Mouse (Mus musculus): ENCODE results near the gene Nr0b2.
"Not testable (repeated sequence)": the region's sequence is repeated elsewhere in the genome, so short reads cannot be mapped to it uniquely, and the experiment has no call there.

The Nr0b2 gene

DNA sequence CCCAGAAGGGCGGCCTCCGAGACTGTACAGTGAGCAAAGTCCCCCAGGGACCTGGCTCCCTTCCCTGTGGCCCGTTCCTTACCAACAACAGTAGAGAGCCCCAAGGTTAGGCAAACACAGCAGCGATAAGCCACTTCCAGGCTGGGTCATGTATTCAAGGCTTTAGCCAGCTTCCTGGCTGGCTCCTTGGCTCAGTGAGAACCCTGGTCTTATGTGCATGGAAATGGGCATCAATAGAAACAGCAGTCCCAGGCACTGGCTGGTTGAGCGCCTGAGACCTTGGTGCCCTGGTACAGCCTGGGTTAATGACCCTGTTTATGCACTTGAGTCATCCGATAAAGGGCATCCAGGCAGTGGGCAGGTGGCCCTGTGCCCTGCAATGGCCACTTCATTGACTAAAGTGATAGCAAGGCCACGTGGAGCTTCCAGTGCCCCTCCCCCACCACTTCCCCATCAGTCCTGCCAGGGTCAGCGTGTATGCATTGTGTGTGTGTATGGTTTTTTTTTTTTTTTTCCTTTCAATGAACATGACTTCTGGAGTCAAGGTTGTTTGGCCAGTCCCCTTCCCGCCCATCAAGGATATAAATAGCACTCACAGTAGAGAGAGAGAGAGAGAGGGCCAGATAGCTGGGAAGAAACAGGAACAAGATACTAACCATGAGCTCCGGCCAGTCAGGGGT, at the start of gene Nr0b2:
Nr0b2 (plus strand) TSS at position 609 of the 680 bp plus-strand sequence.
- DNase-seq (ENCODE audit: inconsistent ontology term), result no peak

DNA sequence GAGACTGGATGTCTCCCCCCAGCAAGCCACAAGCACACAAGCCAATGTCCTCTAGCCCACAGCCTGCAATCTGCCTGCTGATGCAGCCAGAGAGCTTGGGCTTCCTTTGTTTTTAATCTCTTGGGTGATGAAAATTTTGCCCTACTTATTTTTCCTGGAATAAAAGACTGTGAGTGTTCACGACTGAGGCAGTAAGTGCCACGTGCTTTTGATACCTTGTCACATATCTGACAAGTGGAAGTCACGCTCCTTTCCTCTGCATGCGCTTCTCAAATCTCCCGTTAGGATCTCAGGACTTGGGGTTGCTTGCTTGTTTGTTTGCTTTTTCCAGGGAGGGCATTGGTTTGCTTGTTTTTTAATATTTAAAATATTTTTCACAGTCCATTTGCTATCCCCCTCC, 48.9 kb upstream of the Nr0b2 start:
- no peak for DNase-seq (ENCODE audit: inconsistent ontology term)

DNA sequence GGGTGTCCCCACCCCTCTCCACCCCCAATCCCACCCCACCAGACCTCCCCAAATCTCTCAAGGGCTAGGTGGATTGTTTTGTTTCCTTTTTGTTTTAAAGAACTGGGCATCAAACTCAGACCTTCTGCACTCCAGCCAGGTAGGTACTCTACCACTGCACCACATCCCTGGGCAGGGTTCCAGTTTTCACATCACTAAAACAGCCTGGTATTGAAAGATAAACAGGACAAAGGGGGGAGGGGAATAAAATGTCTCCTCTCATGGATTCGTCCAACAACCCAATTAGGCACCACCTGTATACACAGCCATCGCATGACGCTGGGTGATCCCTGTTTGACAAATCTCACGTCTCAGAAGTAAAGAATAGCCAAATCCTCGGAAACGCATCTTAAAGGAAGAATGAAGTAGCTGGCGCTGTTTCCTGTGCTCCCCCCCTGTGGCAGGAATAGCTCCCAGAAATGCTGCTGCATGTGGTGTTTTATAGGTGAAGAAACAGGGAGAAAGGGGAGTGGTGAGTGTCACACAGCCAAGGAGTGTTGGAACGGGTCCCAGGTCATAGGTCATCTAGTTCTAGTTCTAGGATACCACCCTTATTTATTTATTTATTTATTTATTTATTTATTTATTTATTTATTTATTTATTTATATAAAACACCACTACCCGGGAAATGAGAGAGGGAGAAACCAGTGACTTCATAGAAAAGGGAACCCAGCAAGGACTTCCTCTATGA, 48.3 kb upstream of the Nr0b2 start:
- no peak for DNase-seq (ENCODE audit: inconsistent ontology term)

DNA sequence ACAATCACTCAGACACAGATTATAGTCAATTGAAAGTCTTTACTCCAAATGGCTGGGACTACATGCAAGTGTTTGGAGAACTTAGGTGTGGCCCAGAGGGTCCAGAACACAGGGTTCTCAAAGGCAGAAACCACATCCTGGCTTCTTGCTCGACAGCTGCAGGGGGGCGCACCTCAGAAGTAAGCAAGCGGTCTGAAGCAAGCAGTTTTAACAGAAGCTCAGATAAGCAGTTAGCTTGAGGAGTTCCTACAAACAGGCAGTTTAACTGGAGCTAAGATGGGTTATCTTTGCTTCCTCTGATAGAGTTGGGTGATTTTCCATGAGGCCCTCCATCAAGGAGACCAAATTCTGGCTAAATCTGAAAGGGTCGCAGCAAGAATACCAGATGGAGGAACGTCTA, 46.6 kb upstream of the Nr0b2 start:
- no peak for DNase-seq (ENCODE audit: inconsistent ontology term)

DNA sequence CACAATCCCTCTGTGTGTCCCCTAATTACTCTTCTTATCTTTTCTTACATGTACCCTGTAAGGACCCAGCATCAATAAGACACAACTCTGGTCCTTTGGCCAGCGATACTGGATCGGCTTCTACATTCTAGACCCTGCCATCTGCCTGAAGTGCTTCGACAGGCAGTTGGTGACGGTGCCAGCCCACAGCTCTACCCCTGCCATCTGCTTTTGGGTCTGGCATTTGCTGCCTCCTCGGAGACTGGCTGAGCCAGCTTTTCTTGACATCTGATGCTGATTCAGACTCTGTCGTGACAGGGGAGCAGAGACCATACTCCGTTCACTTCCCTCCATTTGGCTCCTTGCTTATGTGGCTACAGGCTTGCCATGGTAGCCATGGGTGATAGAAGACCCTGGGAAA, 44.2 kb upstream of the Nr0b2 start:
- DNase-seq (ENCODE audit: inconsistent ontology term), result no peak

DNA sequence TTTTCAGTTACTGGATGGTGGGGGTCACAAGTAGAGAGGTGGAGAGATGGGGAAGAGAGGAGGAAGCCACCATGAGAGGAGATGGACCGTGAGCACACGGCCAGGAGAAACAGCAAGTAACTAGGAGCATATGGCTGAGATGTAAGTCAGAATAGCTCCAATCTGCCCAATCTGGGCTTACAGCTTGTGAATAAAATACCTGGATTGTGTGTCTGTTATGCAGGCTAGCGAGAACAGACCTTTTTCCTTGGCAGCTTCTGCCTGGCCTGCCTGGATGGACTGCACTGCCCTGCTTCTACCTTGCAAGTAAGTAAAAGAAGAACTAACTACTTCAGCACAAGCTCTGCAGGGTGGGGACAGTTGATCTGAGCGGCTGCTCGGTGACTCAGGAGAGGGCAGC, 42.1 kb upstream of the Nr0b2 start:
- no peak for DNase-seq (ENCODE audit: inconsistent ontology term)

DNA sequence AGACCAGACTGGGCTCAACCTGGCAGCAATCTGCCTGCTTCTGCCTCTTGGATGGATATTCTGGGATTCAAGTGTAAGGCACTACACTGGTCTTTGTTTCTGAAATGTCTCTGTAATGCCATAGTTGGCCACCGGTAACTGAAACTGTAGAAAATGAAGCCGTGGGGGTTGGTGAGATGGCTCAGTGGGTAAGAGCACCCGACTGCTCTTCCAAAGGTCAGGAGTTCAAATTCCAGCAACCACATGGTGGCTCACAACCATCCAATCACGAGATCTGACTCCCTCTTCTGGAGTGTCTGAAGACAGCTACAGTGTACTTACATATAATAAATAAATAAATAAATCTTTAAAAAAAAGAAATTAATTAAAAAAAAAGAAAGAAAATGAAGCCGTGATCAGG, 40.7 kb upstream of the Nr0b2 start:
- not testable (repeated sequence) for DNase-seq (ENCODE audit: inconsistent ontology term)

DNA sequence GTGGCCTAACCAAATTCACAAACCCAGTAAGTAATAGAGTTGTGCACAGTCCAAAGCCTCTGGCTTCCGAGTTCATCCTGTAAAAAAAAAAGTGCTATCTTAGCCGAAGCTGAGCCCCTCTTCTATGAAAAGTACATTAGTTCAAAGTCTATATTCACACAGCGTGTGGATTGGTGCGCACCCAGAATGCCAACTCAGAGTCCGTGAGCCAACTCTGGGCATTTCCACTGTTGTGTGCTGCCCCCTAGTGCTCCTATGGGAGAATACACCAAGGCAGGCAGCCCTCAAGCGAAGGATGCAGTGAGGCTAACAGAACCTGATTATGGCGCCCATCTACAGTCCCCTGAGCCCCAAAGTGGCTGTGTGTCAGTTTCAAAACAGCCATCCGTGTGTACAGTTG, 40.2 kb upstream of the Nr0b2 start:
- DNase-seq (ENCODE audit: inconsistent ontology term), result peak; percentile 49

DNA sequence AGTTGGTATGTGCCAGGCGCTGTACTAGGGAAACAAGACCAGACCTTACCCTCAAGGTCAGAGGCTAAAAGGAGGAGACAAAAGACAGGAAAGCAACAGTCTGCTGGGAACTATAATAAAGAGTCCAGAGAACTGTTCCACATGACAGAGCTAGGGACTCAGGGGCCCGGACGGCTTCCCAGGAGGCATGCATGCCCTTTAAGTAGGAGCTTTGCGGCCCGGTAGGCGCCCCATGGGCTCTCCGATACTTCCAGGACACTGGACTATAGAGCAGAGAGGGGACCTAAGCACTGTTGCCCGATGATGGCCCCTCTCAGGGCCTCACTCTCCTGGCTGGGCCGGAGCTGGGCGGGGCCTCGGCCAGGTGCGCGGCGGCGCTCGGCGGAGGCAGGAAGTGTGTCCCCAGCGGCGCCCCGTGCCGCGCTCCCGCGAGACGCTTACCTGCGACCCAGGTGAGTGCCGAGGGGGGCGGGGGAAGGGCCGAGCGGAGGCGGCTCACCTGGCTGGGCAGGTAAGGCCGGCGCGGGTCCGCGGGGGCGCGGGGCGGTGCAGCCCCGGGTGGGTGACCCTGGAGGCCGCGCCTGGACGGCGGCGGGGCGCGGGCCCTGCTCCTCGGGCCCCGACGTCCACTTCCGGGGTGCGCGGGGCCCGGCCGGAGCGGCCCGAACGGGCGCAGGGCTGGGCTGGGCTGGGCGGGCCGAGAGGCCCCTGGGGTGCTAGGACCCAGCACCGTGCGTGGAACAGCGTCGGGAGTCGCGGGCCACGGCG, 34.4 kb upstream of the Nr0b2 start, which contains the start of gene Kdf1:
Kdf1 (plus strand) TSS at position 363 of the 768 bp plus-strand sequence.
- DNase-seq (ENCODE audit: inconsistent ontology term), result no peak

DNA sequence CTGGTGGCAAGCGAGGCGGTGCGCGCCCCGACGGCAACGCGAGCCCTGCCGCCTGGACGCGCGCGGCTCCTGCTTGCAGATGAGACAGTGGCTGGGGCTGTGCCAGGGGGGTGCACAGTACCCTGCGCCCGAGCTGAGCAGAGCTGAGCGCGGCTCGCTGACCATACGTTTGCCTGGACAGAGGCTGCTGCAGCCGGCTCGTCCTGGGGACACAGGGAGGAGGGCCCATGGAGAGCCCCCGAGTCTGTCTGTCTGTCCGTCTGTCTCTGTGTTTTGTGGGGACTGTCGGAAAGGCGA, 33.9 kb upstream of the Nr0b2 start:
- no peak for DNase-seq (ENCODE audit: inconsistent ontology term)

DNA sequence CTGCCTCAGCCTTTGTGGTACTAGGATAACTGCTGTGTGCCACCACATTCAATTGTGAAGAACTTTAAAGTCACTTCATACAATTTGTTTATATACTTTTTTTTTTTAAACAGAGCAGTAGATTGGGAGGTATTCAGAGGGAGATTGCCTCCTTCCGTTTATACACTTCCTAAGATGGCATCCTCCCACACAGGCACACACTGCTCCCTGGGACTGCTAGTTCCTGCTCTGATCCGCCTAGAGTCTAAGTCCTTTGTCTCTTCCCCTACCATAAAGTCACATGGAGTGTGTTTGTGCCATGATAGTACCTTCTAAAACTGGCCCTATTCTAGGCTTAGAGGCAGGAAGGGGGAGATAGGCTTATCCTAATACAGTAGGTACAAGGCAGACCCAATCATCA, 31.7 kb upstream of the Nr0b2 start:
- no peak for DNase-seq (ENCODE audit: inconsistent ontology term)

DNA sequence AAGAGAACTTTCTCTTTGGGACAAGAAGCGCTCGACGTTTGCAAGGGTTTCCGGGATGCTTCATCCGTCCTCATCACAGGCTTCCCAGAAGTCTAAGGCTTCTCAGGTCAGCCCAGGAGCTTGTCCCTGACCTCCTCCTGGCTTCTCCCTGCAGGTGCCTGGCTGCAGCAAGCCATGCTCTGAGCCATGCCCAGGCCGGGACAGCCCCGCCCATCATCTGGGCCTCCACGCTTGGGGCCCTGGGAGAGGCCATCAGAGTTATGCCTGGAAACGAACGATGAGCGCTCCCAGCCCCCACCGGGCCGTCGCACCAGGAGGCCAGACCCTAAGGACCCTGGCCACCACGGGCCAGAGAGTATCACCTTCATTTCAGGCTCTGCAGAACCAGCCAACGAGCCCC, 25.4 kb upstream of the Nr0b2 start:
- DNase-seq (ENCODE audit: inconsistent ontology term), result no peak

DNA sequence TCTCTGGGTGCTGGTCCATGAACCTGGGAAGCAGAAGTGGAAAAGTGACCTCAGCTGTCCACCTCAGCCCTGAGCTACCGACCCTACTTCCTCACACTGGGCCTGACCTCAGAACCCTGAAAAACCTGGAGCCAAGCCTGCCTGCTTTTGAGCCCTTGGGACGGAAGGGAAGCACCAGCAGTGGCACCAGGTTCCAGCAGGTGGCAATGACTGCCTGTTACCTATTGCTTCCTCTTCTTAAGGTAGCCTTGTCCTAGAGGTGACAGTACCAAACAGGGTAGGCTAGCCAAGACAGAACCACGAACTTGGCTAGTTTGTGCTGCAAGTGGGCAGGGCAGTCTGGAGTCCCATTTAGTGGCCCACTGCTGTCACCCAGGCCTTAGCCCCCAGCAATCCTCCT, 20.4 kb upstream of the Nr0b2 start:
- DNase-seq (ENCODE audit: inconsistent ontology term), result no peak

DNA sequence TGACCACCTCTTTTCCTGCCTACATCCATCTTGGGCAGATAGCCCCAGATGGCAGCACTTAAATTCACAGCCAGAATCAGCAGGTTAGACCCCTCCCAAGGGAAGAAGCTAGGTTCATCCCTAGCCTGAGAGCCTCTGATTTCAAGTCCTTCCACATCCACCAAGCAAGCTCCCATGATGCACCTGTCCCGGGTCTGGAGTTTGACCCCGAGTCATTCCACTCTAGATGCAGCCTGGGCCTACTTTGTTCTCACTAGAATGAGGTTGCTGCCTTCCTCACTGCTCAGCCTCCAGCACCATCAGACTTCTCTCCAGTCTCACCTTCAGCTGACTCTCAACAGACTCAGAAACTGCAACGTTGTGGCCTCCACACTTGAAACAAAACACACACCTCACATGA, 17.1 kb upstream of the Nr0b2 start:
- no peak for DNase-seq (ENCODE audit: inconsistent ontology term)

DNA sequence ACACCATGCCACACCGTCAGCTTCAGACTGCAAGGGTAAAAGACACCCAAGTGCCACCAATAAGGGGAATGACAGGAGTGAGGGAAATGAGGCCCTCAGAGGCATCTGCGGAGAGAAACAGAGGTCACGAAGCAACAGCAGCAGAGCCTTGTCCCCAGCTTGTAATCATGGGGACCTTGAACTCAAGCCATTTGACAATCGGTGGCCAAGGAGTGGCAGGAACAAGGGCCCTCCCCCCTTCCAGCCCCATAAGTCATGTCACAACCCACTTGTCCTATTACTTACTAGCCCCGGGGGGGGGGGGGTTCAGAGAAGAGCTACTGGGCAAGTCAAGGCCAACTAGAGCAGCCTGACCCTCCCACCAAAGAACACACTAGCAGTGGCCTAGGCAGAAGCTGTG, 16.5 kb upstream of the Nr0b2 start:
- no peak for DNase-seq (ENCODE audit: inconsistent ontology term)

DNA sequence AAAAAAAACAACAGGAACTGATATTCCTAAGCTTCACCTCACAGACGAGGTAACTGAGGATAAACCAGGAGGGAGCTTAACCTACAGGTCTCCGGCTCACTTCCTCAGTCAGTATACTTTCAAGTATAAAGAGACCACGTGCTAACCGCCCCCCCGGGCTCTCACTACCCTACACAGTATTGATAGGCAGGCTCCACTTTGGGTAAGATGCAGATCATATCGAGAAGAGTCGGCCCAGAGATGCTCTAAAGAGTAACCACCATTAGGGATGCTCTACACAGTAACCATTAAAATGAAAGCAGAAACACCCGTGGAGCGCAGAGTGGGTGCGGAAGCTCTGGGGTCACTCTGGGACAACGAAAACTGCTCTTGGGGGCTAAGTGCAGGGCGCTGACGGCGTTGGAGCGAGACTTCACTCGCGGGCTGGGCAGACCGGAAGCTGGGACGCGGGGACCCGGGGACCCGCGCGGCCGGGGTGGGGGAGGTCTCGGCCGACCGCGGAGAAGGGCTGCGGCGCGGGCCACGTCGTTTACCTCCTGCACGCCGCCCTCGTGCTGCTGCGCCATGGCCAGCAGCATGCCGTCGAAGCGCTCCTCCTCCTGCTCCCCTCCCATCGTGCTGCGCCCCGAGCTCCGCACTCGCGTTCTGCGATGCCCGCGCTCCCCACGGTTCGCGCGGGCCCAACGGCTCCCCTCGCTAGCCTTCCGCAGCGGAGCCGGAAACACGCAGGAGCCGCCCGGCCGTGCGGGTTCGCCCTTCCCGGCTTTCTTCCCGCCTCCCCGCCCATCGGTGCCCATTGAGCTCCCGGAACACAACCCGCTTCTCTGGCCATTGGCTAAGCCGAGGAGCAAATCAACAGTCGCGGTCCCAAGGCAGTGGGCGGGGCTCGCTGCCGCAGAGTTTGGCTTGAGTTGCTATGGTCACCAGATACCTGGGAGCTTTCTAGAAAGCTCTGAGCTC, 7.6 kb upstream of the Nr0b2 start, which contains the start of gene Nudc:
Nudc (minus strand) TSS at position 725 of the 960 bp plus-strand sequence.
- DNase-seq (ENCODE audit: inconsistent ontology term), result peak; percentile 99

DNA sequence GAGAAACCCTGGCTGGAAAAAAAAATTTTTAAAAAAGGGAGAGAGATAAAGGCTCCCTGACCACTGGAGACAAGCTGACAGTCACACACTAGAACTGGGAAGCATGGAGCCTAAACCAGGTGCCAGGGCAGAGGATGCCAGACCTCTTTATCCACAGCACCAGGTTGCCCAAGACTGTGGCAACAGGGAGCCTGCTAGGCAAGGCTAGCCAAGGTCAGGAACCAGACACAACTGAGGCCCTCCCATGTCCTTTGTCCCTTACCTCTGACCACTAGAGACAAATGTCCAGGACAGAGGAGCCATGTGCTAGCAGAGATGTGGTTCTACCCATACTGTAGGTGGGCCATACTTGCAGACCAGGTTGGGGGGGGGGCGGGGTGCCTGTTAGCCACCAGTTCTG, 1.1 kb upstream of the Nr0b2 start:
- no peak for DNase-seq (ENCODE audit: inconsistent ontology term)

DNA sequence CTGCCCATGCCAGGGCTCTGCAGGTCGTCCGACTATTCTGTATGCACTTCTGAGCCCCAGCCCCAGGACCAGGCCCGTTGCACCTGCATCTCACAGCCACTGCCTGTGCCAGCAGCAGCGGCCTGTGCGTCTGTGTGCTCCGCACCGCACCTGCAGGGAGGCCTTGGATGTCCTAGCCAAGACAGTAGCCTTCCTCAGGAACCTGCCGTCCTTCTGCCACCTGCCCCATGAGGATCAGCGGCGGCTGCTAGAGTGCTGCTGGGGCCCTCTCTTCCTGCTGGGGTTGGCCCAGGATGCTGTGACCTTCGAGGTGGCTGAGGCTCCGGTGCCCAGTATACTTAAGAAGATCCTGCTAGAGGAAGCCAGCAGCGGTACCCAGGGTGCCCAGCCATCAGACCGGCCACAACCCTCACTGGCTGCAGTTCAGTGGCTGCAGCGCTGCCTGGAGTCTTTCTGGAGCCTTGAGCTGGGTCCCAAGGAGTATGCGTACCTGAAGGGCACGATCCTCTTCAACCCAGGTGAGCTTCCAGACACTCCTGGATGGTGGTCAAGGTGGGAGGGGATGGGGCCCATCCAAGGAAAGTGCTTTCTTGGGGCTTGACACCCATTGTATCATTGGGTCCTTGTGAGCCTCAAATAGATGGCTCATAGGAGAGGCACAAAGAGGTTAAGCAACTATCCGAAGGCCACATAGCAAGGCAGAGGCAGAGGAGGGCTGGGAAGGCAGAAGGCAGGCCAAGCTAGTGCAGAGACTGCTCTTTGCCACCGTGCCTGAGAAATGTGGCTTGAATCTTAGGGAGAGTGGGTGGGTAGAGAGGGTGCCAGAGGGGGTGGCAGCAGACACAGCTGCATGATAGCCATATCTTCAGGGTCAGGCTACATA, 513 bp downstream of the Nr0b2 start:
- no peak for DNase-seq (ENCODE audit: inconsistent ontology term)

DNA sequence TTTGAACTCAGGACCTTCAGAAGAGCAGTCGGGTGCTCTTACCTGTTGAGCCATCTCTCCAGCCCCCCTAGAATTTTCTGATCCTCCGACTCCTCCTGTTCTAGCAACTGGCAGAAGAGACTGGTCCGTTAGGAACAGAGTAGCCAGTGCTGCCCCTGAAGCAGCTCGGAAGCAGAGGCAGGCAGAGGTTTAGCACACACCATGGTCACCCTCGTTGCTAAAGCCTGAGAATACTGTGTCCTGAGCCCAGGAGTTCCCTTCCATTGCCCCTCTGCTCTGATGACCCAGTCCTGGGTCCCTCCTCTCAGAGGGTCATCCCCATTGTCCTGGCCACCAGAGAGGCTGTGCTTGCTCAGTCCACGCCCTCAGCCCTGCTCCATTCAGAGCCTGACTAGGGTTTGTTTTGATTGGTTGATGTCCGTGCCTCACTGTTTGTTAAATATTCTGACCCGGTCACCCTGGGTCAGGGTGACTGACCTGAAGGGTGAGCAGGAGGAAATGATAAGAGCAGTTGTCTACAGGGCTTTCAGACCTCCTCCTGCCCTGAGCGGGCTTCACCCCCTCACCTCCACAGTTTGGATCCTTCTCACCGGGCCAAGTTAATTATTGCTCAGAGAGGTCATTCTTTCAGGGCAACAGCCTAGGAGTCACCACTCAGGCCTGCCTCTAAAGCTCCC, 4.0 kb downstream of the Nr0b2 start:
- DNase-seq (ENCODE audit: inconsistent ontology term), result no peak

DNA sequence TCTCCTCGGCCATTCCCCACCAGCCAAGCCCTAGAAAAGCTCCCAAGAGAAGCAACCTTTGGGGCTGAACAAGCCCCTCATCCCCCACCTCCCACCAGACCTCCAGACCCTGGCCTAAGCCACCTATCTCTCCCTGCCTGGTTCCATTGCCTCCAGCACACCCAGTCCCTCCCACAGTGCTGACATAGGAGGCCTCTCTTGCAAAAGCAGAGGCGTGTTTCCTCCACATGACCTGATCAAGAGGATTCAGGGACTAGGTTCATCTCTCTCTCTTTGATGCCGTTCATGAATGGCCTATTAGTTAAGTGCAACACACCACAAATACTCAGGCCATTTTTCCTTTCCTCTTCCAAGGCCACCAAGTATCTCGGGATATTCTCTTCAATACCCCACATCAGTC, 6.7 kb downstream of the Nr0b2 start:
- DNase-seq (ENCODE audit: inconsistent ontology term), result no peak

All from Muller cell, postnatal 12 days (primary cell).